Mouse (Mus musculus): Measurements from ENCODE around the gene Ccdc85a.
"Not testable (repeated sequence)": the region's sequence is repeated elsewhere in the genome, so short reads cannot be mapped to it uniquely, and the experiment has no call there.

The Ccdc85a gene

DNA sequence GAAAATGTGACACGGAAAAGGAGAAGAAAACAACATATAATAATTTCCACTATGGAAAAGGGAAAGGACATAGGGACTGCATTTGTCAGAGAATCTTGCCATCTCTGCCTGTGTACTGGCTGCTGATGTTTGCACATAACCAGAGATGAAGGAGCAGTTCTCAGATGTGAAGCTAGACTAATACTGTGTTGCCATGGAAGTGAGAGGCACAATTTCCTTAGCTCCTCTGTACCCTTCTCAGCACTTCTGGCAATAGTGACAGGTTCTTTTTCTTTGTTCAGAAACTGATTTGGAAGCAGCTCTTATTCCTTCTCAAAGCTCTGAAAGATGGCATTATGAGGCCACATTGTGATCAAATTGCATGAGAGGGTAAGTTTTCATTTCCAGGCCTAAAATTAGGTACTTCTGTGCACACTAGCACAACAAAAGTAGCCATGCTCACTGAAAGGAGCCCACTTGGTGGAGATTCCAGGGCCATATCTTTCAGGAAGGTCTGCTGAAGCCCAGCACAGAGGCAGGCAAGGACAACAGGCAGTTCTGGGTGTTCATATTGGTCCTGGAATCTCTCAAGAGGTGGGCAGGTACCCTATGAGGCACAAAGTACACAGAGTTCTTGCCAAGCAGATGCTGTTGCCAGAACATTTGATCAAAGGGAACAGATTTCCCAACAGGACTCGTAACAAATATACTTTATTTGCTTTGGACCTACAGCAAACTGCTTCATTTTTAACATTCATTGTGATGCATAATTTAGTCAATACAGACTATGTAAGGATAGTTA, 161.5 kb downstream of the Ccdc85a start:
- DNase-seq (ENCODE audit: low spot score in 2 of 2), result no peak

DNA sequence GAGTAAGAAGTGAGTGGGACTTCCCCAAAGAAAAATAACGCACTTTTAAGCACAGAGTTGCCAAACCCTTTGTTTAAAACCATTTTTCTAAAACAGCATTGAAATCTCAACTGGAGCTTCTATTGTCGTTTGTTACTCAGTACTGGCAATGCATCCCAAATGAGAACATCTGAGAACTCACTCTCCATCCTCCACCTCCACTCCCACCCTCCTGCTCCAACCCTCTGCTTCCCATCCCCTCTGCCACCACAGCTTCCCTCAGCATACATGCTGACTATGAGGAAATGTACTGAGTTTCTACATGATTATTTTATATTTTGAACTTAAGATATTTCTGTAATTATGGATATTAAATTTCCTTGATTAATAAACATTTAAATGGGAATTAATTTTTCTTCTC, 168.3 kb downstream of the Ccdc85a start:
- DNase-seq (ENCODE audit: low spot score in 2 of 2), result no peak

DNA sequence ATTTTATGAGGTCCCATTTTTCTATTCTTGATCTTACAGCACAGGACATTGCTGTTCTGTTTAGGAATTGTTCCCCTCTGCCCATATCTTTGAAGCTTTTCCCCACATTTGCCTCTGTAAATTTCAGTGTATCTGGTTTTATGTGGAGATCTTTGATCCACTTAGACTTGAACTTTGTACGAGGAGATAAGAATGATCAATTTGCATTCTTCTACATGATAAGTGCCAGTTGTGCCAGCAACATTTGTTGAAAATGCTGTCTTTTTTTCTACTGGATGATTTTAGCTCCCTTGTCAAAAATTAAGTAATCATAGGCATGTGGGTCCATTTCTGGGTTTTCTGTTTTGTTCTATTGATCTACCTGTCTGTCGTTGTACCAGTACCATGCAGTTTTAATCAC, 174.2 kb downstream of the Ccdc85a start:
- DNase-seq (ENCODE audit: low spot score in 2 of 2), result not testable (repeated sequence)

DNA sequence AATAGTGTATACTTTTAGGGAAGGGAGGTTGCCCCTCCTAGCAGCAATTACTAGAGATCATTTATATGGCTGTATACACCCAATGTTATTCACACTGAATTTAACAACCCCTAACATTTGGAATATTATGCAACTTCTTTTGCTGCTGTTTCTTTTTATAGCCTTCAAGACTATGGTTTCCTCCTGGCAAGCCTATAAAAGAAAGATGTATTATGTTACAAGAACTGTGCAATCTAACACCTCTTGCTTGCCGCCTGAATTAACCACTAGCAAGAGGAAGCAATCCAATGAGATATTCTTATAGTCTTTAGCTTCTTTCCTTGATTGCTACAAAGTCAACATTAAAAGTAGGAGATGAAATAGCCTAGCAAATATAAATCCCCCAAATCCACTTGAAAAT, 187.0 kb downstream of the Ccdc85a start:
- DNase-seq (ENCODE audit: low spot score in 2 of 2), result no peak

DNA sequence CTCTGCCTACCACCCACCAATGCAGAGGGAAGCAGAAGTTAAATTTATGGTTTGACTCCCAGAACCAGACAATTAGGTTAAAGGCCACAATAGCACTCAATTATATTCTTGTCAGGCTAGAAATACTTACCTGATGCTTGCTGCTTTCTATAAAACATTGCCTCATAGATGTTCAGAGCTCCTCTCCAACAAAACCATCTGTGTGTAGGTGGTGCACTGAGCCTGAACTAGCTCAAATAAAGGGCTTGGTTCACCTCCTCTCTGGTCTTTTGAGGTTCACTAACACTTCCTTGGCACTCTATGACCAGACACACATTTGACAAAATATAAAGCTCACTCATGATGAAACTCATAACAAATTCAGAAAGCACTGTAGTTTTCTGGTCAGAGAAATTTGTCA, 208.2 kb downstream of the Ccdc85a start:
- no peak for DNase-seq (ENCODE audit: low spot score in 2 of 2)

DNA sequence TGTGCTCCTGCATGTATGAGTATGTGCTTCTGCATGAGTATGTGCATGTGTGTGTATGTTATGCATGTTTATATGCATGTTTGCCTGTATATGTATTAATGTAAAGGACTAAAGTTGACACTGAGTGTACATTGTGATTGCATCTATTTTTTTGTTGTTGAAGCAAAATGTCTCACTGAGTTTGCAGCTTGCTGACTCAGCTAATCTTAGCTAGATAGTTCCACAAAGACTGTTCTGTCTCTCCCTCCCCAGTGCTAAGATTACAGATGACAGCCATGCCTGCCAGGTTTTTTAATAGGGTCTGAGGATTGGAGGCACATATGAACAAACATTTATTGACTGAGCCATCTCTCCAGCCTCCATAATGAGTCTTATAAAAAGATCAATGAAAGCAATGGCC, 209.5 kb downstream of the Ccdc85a start:
- DNase-seq (ENCODE audit: low spot score in 2 of 2), result no peak

DNA sequence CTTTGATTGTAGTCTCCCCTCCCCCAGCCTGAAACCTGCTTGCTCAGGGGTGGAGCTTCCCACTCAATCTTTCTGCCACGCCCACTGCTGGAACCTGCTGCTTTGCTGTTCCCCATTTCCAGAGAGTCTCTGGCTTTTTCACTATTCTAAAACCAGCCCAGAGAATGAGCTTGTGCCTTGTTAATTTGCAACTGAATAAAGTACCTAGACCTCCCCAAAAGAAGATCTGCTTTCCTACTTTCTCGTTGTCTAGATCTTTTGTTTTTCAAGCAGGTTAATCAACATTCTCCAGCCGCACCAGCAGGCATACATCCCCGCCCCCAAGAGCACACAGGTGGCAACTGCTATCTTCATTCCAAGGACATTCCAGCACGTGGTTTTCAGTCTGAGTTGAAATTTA, 212.7 kb downstream of the Ccdc85a start:
- not testable (repeated sequence) for DNase-seq (ENCODE audit: low spot score in 2 of 2)

DNA sequence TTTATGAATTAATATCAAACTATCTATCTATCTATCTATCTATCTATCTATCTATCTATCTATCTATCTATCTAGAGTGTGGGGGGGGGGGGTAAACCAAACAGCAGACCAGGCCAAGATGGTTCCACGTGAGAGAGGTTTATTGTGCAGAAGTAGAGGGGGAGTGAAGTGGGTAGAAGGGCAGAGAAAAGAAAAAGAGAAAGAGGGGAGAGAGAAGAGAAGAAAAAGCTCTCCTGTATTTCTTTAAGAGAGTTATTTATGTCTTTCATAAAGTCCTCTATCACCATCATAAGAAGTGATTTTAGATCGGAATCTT, 218.2 kb downstream of the Ccdc85a start:
- no peak for DNase-seq (ENCODE audit: low spot score in 2 of 2)

DNA sequence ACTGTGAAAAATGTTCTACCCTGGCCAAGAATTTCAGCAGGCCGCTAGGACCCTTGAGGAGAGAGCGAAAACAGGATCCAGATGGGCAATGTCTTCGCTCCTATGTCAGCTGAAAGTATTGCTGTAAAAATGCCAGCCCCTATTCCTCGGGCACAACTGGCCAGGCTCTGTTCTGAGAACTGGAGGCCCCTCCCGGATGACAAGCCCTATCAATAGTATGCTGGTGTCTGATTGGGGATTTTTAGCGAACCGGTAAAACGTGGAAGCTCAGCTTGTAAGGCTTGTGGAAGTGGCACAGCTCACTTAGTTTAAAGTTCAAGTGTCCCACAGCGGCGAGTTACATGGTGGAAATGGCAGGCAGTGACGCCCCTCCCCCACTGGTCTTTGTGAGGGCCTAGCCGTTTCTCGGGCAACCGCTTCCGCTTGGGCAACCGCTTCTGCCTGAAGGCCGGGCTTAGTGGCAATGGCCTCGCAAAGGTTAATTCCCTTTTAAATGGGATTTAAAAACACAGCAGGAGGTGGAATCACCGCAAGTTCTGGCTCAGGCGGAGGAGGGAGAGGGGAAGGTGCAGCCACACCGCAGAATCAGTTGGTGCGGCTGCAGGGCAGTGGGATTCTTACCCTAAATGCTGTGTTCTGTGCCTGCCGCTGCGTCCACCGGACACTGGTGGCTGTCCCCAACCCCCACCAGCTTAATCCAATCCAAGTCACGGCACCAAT, 218.8 kb downstream of the Ccdc85a start:
- DNase-seq (ENCODE audit: low spot score in 2 of 2), result peak; percentile 62 to 80

DNA sequence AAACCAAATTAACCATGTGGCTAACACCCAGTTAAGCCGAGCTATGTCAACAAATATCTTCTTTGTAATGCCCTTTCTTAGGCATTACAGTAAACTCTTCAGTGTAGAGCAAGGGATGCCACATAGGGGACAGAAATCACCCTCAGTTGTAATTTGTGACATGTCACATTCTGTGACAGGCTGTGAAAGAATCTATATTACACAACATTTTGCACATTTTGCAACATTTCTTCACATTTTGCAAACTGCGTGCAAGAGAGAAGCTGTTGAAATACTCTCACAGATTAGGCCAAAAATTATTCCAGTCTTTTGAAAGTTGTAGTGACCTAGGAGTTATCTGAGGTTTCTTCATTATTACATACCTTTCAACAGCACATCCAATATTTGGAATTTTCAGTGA, 240.7 kb downstream of the Ccdc85a start:
- DNase-seq (ENCODE audit: low spot score in 2 of 2), result no peak

DNA sequence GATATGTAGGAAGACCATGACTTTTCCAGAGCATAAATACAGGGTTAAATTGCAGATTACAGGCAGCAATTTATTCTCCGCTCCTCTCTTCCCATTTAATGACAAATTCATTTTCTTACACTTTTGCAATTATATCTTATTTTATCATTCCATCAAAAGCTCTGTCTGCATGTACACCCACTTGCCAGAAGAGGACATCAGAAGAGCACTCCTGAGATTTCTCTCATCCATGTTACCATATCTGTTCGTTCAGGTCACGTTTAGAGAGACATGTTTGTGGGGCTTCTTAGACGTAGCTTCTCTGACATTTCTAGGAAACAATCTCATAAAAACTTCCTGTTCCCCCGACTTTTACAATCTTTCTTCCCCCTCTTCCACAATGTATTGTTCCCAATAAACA, 242.2 kb downstream of the Ccdc85a start:
- no peak for DNase-seq (ENCODE audit: low spot score in 2 of 2)

DNA sequence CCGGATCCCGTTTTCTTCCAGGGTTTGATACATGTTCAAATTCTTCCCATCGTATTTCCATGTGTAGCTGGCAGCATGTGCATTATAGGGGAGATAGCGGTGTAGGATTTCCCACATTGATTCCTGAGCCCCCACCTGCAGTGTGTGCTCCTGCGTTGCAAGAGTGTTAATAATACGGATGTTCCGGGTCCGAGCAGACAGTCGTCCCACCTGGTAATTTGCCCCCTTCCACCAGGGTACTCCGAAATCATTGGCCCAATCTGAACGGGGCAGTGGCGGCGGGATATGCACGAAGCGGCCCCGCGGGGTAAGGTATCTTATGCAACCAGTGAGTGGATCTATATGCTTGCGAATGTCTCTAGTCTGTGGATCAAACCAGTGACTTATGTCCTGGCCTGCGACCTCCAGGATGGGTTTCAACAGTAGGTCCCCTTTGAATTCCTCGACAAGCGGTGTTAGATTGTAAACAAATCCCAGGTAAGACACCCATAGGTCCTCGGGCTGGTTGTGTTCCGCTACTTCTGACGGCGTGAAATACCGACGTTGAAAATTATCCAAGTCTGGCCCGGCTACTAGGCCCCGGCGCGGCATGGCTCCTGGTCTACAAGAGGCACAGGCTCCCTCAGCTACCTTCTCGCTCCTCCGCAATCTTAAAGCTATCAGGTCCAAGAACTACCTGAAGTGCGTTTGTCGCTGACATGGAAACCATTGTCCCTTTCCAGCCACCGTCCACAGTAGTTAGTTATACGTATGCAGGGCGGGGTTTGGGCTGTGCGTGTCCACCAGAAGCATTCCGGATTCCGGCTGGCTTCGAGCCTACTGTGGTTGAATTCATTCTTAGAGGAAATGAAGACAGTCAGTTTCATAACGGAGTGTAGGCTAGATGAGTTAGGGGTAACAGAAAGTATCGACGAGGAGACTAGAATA, 244.6 kb downstream of the Ccdc85a start, which contains the start of gene Gm6685:
Gene Gm6685, minus strand, starts transcription at position 644 of the 927 bp plus-strand sequence.
- DNase-seq (ENCODE audit: low spot score in 2 of 2), result not testable (repeated sequence)
